Mouse (Mus musculus) heart, embryonic 13.5 days (tissue): ENCODE measurements around the gene Itgb8. TPM values are rescaled to one million over a fixed set of nuclear protein-coding genes. Genes with fewer than 3 reads are reported as not detected.

Experiments used
- ATAC-seq: fragments of 200-750 bp; cut with Nextera tagmentation; 2 replicates; pipeline ENCODE4 v1.8.0; 2017; ENCODE audit warnings: moderate TSS enrichment; ENCODE audit not compliant: insufficient number of reproducible peaks, low FRiP score, low TSS enrichment; ENCODE audit errors: extremely low read depth
- H3K27ac ChIP-seq: fragments of 300-500 bp; sonication (generic); replicated peaks from 2 replicates; pipeline ENCODE4 v1.5.1; 2015; ENCODE audit warnings: moderate library complexity, mild to moderate bottlenecking, inconsistent platforms
- H3K27me3 ChIP-seq: fragments of 300-500 bp; sonication (generic); replicated peaks from 2 replicates; pipeline ENCODE4 v1.6.1; 2015; ENCODE audit warnings: mild to moderate bottlenecking, inconsistent platforms
- H3K36me3 ChIP-seq: fragments of 300-500 bp; sonication (generic); 2 replicates; pipeline ENCODE4 v1.6.1; 2015; ENCODE audit warnings: mild to moderate bottlenecking, inconsistent platforms
- H3K4me1 ChIP-seq: fragments of 300-500 bp; sonication (generic); 2 replicates; pipeline ENCODE4 v1.6.1; 2015; ENCODE audit warnings: inconsistent platforms
- H3K4me2 ChIP-seq: fragments of 300-500 bp; sonication (generic); 2 replicates; pipeline ENCODE4 v1.6.1; 2015; ENCODE audit warnings: inconsistent platforms, mild to moderate bottlenecking, moderate library complexity
- H3K4me3 ChIP-seq: fragments of 300-500 bp; sonication (generic); 2 replicates; pipeline ENCODE4 v1.5.1; 2015; ENCODE audit warnings: moderate library complexity, mild to moderate bottlenecking, inconsistent platforms
- H3K9ac ChIP-seq: fragments of 300-500 bp; sonication (generic); 2 replicates; pipeline ENCODE4 v1.6.1; 2015; ENCODE audit warnings: inconsistent platforms, mild to moderate bottlenecking, moderate library complexity
- H3K9me3 ChIP-seq: fragments of 300-500 bp; sonication (generic); 2 replicates; pipeline ENCODE4 v1.6.1; 2016; ENCODE audit warnings: inconsistent platforms
- WGBS: fragments of 180-500 bp; shearing (Covaris S2); methylation state at CpG from one replicate; pipeline ENCODE4 v1.1.7; 2015; ENCODE audit warnings: mixed read lengths; 5-methylcytosine and 5-hydroxymethylcytosine counted together
- polyA plus RNA-seq: library from polyadenylated mRNA; unstranded; fragments of >200 nt; fragmentation: Nextera tagmentation; extraction: Ambion mirVana; gene quantifications from 2 replicates; pipeline ENCODE4 v1.2.1, GENCODE M21; 2015

The Itgb8 gene
- polyA plus RNA-seq, 1 experiment from 2014 or later: 3.9 TPM

DNA sequence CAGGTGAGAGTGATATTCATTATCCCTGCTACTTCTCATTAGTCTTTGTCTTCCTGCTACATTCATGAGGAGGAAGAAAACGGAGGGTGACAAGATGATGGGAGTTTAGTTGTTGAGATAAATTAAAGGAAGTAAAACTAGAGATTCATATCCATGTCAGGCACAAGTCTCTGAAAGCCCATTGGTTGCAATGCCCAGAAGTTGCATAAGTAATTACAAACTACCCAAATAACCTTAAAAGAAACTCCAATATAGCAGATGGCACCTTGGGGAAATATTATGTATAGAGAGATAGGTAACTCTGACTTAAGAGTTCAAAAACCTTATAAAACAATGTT is 31.2 kb downstream of the Itgb8 start:
- H3K4me2 ChIP-seq: no peak overlapping the region
- WGBS: 53% methylated on average over 1 of the region's 1 CpGs
- no peak for ATAC-seq
- H3K9me3 ChIP-seq: no peaks in the 10 kb centered on the region
- 0 out of 2 replicates have a peak, but pooled peaks cover 8% of the 10 kb centered on the region for H3K4me1 ChIP-seq
- no peak overlapping the region for H3K27ac ChIP-seq
- H3K27me3 ChIP-seq: no peaks in the 10 kb centered on the region
- H3K9ac ChIP-seq: no peak overlapping the region
- no peak overlapping the region for H3K4me3 ChIP-seq
- no peaks in the 10 kb centered on the region for H3K36me3 ChIP-seq

DNA sequence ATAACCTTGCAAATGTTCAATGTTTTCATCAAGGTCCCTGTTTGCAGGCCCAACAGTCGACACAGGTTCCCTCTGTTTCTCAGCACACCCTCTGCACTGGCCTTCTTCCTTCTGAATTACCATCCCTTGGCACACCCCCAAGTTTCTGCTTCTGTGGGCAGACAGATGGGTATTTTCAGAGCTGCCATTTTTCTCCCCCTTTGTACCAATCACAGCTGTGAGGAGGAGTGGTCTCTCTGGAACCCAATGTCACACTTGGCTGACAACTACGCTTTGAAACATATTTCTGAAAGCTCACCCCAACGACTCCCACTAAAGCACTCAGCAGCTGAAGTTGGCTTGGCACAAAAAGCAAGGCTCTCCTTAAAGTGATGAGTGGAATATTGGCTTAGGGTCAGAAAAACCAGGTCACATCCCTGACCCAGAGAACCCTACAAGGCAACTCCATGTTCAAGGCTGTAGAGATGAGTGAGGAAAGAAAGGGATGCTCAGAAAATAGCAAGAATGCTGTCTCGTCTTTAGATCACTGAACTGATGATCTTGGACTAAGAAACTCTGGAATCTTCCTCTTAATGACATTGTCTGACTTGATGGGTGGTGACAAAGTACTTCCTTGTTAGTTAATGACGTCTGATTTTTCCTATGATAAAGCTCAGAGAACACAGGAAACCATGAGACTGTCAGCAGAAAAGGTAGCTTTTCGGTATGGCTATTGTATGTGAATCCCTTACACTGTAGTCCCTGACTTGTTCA is 31.7 kb downstream of the Itgb8 start:
- Histone ChIP-seq H3K9me3 (no peaks in the 10 kb centered on the region), H3K36me3 (peaks cover 4% of the 10 kb centered on the region; the same call in 1 of the 2 replicates), H3K4me3 (no peak overlapping the region), H3K27ac (no peak overlapping the region), H3K4me2 (no peak overlapping the region), H3K4me1 (0 out of 2 replicates have a peak, but pooled peaks cover 8% of the 10 kb centered on the region), H3K27me3 (no peaks in the 10 kb centered on the region), H3K9ac (no peak overlapping the region)
- WGBS: 57% methylated on average over 6 of the region's 6 CpGs
- no peak; the same call in 1 of the 2 replicates for ATAC-seq

DNA sequence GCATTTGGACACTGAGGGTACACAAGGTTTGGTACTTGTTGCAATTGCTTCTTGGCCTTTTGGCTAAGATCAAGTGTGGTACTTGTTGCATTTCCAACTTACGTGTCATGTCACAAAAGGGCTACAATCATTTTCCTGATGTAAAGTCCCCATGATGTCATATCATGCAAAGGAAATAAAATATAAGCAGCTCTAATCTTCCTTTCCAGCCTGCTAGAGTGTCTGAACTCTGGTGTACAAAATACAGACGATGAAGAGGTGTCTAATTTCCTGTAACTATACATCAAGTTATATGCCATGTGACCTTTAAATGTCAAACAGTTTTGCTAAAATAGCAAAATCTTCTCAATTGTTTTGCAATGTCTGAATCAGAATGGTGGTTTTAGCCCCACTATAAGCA is 34.2 kb downstream of the Itgb8 start:
- peaks cover 6% of the 10 kb centered on the region; the same call in 1 of the 2 replicates for H3K36me3 ChIP-seq
- H3K4me1 ChIP-seq: 0 out of 2 replicates have a peak, but pooled peaks cover 8% of the 10 kb centered on the region
- no peaks in the 10 kb centered on the region for H3K9me3 ChIP-seq
- no peaks in the 10 kb centered on the region for H3K27me3 ChIP-seq
- no peak overlapping the region for H3K27ac ChIP-seq
- H3K4me3 ChIP-seq: no peak overlapping the region
- no peak overlapping the region for H3K4me2 ChIP-seq
- H3K9ac ChIP-seq: no peak overlapping the region
- no peak for ATAC-seq
- 65% methylated on average over 2 of the region's 2 CpGs for WGBS

DNA sequence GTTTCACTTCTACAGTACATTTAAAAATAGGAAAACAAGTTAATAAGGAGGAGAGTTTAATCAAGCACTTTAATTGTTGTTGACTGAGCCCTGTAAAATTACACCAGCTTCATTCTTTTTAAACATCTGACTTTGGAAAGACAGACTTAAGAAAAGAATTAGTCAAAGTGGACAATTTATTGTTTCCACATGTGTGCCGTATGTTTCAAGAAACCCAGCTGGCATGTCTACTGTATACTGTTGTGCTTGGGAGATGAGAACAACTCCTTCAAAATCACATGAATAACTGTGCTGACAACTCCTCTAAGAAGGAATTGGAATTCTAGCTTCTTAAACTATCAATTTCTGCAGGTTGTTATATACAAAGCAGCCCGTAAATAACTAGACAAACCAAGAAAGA is 35.8 kb downstream of the Itgb8 start:
- 0 out of 2 replicates have a peak, but pooled peaks cover 8% of the 10 kb centered on the region for H3K4me1 ChIP-seq
- H3K9me3 ChIP-seq: no peaks in the 10 kb centered on the region
- H3K36me3 ChIP-seq: peaks cover 6% of the 10 kb centered on the region; the same call in 1 of the 2 replicates
- whole genome bisulfite sequencing: 80% methylated on average over 2 of the region's 2 CpGs
- ATAC-seq: no peak
- H3K27ac ChIP-seq: no peak overlapping the region
- H3K4me3 ChIP-seq: no peak overlapping the region
- H3K4me2 ChIP-seq: no peak overlapping the region
- H3K27me3 ChIP-seq: no peaks in the 10 kb centered on the region
- H3K9ac ChIP-seq: no peak overlapping the region

DNA sequence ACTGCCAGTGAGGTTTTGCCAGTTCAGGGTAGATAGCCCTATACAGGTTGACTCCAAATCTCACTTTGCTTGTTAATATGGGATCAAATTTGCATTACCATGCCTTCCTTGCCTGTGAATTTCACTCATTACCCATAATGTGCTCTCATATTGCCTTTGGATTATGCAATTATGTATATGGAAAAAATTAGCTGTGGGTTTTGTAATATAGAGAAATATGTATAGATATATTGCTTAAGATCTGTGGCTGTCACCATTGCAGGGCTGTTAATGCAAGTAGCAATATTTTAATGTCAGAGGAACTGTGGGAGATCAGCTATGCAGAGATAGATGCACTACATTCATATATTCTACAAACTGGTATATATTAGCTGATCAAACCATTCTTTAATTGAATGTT is 43.5 kb downstream of the Itgb8 start:
- no peak for ATAC-seq
- H3K4me1 ChIP-seq: 0 out of 2 replicates have a peak, but pooled peaks cover under 1% of the 10 kb centered on the region
- no peak overlapping the region for H3K4me3 ChIP-seq
- H3K9ac ChIP-seq: no peak overlapping the region
- H3K27ac ChIP-seq: no peak overlapping the region
- no peaks in the 10 kb centered on the region for H3K27me3 ChIP-seq
- H3K36me3 ChIP-seq: 0 out of 2 replicates have a peak, but pooled peaks cover 6% of the 10 kb centered on the region
- H3K4me2 ChIP-seq: no peak overlapping the region
- H3K9me3 ChIP-seq: no peaks in the 10 kb centered on the region

DNA sequence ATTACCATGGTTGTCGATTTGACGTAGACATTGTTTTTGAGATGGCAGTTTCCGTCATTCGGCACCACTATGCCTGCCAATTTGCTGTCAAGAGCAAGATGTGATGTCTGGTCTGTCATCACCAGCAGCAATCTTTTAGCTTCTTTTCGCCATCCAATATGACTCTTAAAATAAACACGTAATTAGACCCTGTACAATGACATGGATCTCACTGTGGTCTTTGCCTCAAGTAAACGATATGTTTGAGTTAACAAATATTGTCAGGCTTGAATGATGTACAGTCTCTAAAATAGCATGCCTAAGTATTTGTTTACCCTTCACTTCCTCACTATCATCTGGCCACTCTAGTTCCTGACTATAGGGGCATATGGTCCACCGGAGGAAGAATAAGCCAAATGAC is 48.8 kb downstream of the Itgb8 start:
- Histone ChIP-seq H3K36me3 (0 out of 2 replicates have a peak, but pooled peaks cover 6% of the 10 kb centered on the region), H3K4me3 (no peak overlapping the region), H3K9me3 (no peaks in the 10 kb centered on the region), H3K27ac (no peak overlapping the region), H3K27me3 (no peaks in the 10 kb centered on the region), H3K4me2 (no peak overlapping the region), H3K9ac (no peak overlapping the region), H3K4me1 (peaks cover 7% of the 10 kb centered on the region)
- 50% methylated on average over 8 of the region's 8 CpGs for WGBS
- ATAC-seq: no peak

DNA sequence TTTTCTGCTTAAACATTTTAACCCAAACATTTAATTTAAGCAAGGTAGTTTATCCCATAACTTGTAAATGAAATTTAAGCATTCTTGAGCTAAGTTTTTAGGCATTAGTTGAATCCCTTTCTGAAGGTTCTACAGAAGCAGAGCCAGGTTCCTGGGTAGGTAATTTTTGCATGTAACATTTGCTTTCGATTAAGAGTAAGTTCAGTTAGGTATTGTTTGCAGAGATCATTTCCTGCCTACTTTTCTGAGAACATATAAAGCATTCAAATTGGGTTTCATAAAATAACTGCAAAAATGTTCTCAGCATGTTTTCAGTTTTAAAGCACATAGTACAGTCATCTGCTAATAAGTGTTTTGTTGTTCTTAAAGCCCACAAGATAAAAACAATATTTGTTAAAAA is 53.2 kb downstream of the Itgb8 start:
- H3K9me3 ChIP-seq: no peaks in the 10 kb centered on the region
- no peak overlapping the region for H3K27ac ChIP-seq
- no peaks in the 10 kb centered on the region for H3K27me3 ChIP-seq
- no peak overlapping the region for H3K4me2 ChIP-seq
- 78% methylated on average over 1 of the region's 1 CpGs for WGBS
- no peak for ATAC-seq
- 0 out of 2 replicates have a peak, but pooled peaks cover 5% of the 10 kb centered on the region for H3K36me3 ChIP-seq
- H3K4me3 ChIP-seq: no peak overlapping the region
- H3K9ac ChIP-seq: no peak overlapping the region
- H3K4me1 ChIP-seq: peaks cover 11% of the 10 kb centered on the region

DNA sequence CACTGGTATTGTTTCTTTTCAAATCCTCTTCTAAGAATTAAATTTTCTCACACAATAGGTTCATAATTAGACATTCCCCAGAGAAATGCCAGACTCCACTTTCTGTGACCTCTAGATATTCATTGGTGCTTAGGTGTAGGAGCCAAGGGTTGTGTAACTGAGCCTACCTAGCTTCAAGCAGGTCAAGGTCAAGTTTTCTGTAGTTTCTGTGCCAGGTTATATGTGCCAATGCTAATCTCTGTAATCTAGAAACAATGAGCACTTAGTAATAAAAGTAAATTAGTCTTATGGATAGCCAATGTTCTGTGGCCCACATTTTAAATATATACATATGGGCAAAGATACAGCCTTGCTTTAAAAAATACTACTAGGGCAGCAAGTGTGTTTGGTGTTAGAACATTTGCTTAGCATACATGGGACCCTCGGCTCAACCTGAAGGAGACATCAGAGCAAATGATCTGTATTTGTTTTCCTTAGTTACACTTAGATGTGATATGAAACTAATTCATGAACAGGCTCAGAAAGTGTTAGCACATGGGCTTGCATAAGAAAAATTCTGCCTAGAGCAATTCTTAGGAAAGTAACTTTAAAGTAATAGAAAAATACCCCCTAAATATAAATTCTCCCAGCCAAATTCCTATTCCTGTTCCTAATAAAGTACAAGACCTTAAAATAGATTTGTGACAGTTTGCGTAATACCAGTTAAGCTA is 56.2 kb downstream of the Itgb8 start:
- H3K27ac ChIP-seq: no peak overlapping the region
- H3K36me3 ChIP-seq: 0 out of 2 replicates have a peak, but pooled peaks cover 11% of the 10 kb centered on the region
- no peaks in the 10 kb centered on the region for H3K9me3 ChIP-seq
- H3K4me1 ChIP-seq: peaks cover 4% of the 10 kb centered on the region; the same call in 1 of the 2 replicates
- no peak for ATAC-seq
- no peak overlapping the region for H3K4me2 ChIP-seq
- H3K4me3 ChIP-seq: no peak overlapping the region
- H3K27me3 ChIP-seq: no peaks in the 10 kb centered on the region
- 73% methylated on average over 2 of the region's 2 CpGs for WGBS
- H3K9ac ChIP-seq: no peak overlapping the region

DNA sequence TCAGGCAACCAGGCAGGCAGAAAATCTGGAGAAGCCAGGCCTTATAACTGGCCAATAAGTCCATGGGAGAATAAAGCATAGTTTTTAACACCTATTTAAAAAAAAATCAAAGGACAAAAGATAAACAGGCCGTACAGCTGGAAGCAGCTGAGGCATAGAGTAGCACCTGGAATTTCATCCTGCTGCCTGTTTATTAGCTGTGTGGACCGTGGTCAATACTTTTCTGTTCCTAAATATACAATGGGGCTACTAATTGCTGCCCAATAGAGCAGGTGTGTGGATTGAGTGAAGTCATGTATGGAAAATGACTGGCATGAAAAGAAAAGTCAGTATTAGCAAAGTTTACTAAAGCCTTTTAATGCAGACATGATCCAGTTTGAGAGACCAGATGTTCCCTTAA is 62.6 kb downstream of the Itgb8 start:
- WGBS: 78% methylated on average over 2 of the region's 2 CpGs
- no peaks in the 10 kb centered on the region for H3K27me3 ChIP-seq
- peaks cover 21% of the 10 kb centered on the region for H3K36me3 ChIP-seq
- no peak overlapping the region for H3K4me3 ChIP-seq
- H3K9me3 ChIP-seq: no peaks in the 10 kb centered on the region
- H3K9ac ChIP-seq: no peak overlapping the region
- H3K4me1 ChIP-seq: no peaks in the 10 kb centered on the region
- no peak for ATAC-seq
- H3K4me2 ChIP-seq: no peak overlapping the region
- no peak overlapping the region for H3K27ac ChIP-seq

DNA sequence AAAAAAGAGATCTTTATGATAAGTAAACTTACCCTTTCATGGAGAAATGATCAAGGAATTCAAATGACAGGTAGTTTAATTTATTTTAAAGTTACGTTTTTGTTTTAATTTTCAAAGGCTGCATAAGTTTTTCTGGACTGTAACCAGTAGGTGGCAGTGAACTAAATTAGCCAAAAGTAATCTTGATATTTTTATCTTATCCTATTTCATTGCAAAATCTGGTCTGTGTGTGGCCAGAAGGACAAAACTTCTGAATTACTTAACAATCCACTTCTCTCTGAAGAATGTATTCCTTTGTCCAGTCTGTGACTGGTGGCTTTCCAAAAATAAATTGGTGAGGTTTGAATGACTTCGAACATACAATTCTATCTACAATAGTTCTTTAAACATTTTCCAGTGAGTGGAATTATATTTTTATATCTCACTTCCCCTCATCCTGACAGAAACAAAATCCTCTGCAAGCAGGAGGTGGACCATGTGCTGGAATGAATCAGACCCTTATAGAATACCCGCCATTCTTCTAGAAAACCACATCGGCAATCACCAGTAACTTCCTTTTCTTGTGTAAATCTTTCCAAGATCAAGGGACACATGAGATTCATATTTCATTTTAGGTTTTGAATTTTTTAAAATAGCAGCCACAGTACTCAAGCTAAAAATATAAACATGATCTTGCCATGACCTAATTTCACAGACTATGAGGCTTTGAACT is 68.6 kb downstream of the Itgb8 start:
- no peak overlapping the region for H3K4me3 ChIP-seq
- no peak overlapping the region for H3K9ac ChIP-seq
- 69% methylated on average over 4 of the region's 4 CpGs for WGBS
- peaks cover 19% of the 10 kb centered on the region for H3K4me1 ChIP-seq
- H3K27ac ChIP-seq: no peak overlapping the region
- H3K9me3 ChIP-seq: no peaks in the 10 kb centered on the region
- H3K4me2 ChIP-seq: no peak overlapping the region
- no peaks in the 10 kb centered on the region for H3K27me3 ChIP-seq
- H3K36me3 ChIP-seq: peaks cover 15% of the 10 kb centered on the region
- ATAC-seq: no peak

DNA sequence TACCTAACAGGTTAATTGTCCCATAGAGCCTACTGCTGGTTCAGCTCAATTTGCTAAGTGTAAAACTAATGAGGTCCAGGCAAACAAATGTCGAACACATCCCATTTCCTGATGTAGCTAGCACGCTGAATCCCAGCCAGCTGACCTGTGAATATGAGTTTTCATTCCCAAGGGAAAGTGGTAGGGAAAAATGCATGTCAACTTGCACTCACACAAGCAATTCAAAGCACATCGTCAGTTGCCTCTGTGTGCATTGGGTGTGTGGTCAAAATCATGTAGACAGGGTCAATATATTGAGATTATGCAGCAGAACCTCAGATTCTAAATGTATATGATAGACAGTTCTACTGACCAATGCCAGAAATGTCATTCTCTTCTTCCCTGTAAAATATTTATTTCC is 69.5 kb downstream of the Itgb8 start:
- Histone ChIP-seq H3K4me1 (peaks cover 19% of the 10 kb centered on the region), H3K4me2 (no peak overlapping the region), H3K27ac (no peak overlapping the region), H3K9ac (no peak overlapping the region), H3K9me3 (no peaks in the 10 kb centered on the region), H3K27me3 (no peaks in the 10 kb centered on the region), H3K4me3 (no peak overlapping the region), H3K36me3 (peaks cover 21% of the 10 kb centered on the region)
- ATAC-seq: no peak
- WGBS: 56% methylated on average over 3 of the region's 3 CpGs
